Mouse (Mus musculus) liver, postnatal 0 days (tissue): Measurements from ENCODE around the gene Ptms. TPM values are rescaled to one million over a fixed set of nuclear protein-coding genes. Genes with fewer than 3 reads are reported as not detected.

Experiments
- ATAC-seq: fragments of 200-750 bp; cut with Nextera tagmentation; 2 replicates; pipeline ENCODE4 v1.8.0; 2017; ENCODE audit warnings: mild to moderate bottlenecking, moderate library complexity
- DNase-seq: peaks from one replicate; pipeline ENCODE4 v3.0.0-alpha.2; 2016
- H3K27ac ChIP-seq: fragments of 300-500 bp; sonication (generic); 2 replicates; pipeline ENCODE4 v1.5.1; 2014; ENCODE audit warnings: antibody characterized with exemption, moderate library complexity, mild to moderate bottlenecking, low read depth
- H3K27me3 ChIP-seq: fragments of 300-500 bp; sonication (generic); 2 replicates; pipeline ENCODE4 v1.6.1; 2014; ENCODE audit warnings: low read length, control low read depth, mixed read lengths; ENCODE audit not compliant: insufficient read depth
- H3K36me3 ChIP-seq: fragments of 300-500 bp; sonication (generic); replicated peaks from 2 replicates; pipeline ENCODE4 v1.6.1; 2014; ENCODE audit warnings: mild to moderate bottlenecking, control low read depth, low read length, moderate library complexity, mixed read lengths; ENCODE audit not compliant: insufficient read depth
- H3K4me1 ChIP-seq: fragments of 300-500 bp; sonication (generic); 2 replicates; pipeline ENCODE4 v1.6.1; 2014; ENCODE audit warnings: antibody characterized with exemption, mild to moderate bottlenecking, control low read depth; ENCODE audit not compliant: insufficient read depth
- H3K4me2 ChIP-seq: fragments of 300-500 bp; sonication (generic); 2 replicates; pipeline ENCODE4 v1.6.1; 2014; ENCODE audit warnings: low read depth, mild to moderate bottlenecking, low read length, moderate library complexity, mixed read lengths
- H3K4me3 ChIP-seq: fragments of 300-500 bp; sonication (generic); 2 replicates; pipeline ENCODE4 v1.5.1; 2014; ENCODE audit warnings: low read depth, low read length
- H3K9ac ChIP-seq: fragments of 300-500 bp; sonication (generic); replicated peaks from 2 replicates; pipeline ENCODE4 v1.6.1; 2014; ENCODE audit warnings: mild to moderate bottlenecking, moderate library complexity
- H3K9me3 ChIP-seq: fragments of 300-500 bp; sonication (generic); 2 replicates; pipeline ENCODE4 v1.6.1; 2016; ENCODE audit warnings: mild to moderate bottlenecking, control low read depth, low read length, mixed read lengths
- CTCF ChIP-seq: sonication (generic); IDR thresholded peaks from 2 replicates; pipeline ENCODE4 v1.5.1; 2016; ENCODE audit warnings: antibody characterized with exemption, low read depth
- EP300 ChIP-seq: IDR thresholded peaks from 2 replicates; pipeline ENCODE4 v1.6.1; 2016; ENCODE audit warnings: antibody characterized with exemption, low read depth, mild to moderate bottlenecking
- WGBS: fragments of 180-500 bp; shearing (Covaris S2); extraction: QIAGEN DNeasy Blood & Tissue Kit; methylation state at CpG from one replicate; pipeline ENCODE4 v1.1.7; 2014; ENCODE audit not compliant: insufficient replicate concordance; 5-methylcytosine and 5-hydroxymethylcytosine counted together
- polyA plus RNA-seq: library from polyadenylated mRNA; unstranded; fragments of >200 nt; fragmentation: Nextera tagmentation; extraction: Ambion mirVana; gene quantifications from 2 replicates; pipeline ENCODE4 v1.2.1, GENCODE M21; 2015

Gene Ptms
- polyA plus RNA-seq, 1 experiment from 2014 or later, result 116 TPM

DNA sequence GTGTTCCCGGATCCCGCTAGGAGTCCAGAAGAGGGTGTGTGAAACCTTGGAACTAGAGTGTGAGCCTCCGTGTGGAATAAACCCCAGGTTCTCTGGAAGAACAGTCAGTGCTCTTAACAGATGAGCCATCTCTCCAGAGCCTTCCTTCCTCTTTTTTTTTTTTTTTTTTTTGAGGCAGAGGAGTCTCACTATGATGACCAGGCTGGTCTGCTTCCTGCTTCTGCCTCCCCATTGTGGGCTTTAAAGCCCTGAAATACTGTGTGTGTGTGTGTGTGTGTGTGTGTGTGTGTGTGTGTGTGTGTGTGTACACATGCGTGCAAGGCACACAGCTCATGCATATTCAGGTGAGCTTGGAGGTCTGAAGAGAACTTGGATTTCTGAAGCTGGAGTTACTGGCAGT, 1.6 kb upstream of the Ptms start:
- Histone ChIP-seq H3K4me3 (no peak overlapping the region), H3K4me1 (peaks cover 11% of the 10 kb centered on the region), H3K27ac (peak overlapping the region; percentile 34; the same call in 1 of the 2 replicates), H3K36me3 (no peaks in the 10 kb centered on the region), H3K27me3 (peaks cover 23% of the 10 kb centered on the region), H3K9me3 (no peaks in the 10 kb centered on the region), H3K9ac (no peak overlapping the region), H3K4me2 (no peak overlapping the region)
- WGBS, result 28% methylated on average over 4 of the region's 4 CpGs
- TF ChIP-seq EP300 (no peak), CTCF (no peak)
- DNase-seq (no peak), ATAC-seq (no peak)

DNA sequence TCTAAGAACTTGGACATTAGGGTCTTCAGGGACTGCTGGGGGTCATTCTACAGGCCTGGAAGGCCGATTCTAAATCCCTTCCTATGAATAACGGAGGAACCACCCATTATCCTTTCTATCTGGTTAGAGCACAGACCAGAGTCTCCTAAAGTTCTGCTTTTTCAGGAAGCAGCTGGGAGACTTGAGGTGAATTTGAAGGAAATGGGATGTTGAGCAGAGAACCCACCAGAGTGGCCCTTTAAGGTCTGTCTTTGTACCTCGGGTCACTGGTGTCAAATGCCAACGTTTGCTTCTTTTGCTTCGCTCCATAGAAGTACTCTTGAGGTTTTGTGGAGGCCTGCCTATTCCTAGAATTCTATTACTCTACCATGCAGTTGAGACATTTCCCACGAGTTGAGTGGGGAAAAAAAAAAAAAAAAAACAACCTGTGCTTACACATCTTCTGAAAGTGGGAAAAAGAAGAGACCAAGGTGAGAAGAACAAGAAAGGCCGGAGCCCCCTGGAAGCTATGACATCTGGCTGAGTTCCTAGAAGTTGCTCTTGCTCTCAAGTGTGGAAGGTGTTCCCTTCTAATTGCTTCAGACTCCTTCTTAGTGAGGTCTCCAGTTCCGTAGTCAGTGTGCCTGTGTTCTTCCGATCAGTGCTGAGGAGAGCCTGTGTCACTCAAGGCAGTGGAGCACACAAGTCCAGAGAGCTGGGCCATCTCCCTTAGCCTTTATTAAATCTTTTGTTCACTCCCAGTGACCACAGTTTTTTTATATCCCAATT, 599 bp upstream of the Ptms start:
- Histone ChIP-seq H3K27me3 (peaks cover 32% of the 10 kb centered on the region), H3K36me3 (no peaks in the 10 kb centered on the region), H3K4me2 (peak overlapping the region; percentile 58), H3K9me3 (no peaks in the 10 kb centered on the region), H3K9ac (no peak overlapping the region), H3K4me3 (no peak overlapping the region), H3K27ac (peak overlapping the region; percentile 70), H3K4me1 (peaks cover 13% of the 10 kb centered on the region)
- ATAC-seq (no peak), DNase-seq (no peak)
- TF ChIP-seq EP300 (no peak), CTCF (no peak)
- WGBS, result 41% methylated on average over 9 of the region's 9 CpGs

DNA sequence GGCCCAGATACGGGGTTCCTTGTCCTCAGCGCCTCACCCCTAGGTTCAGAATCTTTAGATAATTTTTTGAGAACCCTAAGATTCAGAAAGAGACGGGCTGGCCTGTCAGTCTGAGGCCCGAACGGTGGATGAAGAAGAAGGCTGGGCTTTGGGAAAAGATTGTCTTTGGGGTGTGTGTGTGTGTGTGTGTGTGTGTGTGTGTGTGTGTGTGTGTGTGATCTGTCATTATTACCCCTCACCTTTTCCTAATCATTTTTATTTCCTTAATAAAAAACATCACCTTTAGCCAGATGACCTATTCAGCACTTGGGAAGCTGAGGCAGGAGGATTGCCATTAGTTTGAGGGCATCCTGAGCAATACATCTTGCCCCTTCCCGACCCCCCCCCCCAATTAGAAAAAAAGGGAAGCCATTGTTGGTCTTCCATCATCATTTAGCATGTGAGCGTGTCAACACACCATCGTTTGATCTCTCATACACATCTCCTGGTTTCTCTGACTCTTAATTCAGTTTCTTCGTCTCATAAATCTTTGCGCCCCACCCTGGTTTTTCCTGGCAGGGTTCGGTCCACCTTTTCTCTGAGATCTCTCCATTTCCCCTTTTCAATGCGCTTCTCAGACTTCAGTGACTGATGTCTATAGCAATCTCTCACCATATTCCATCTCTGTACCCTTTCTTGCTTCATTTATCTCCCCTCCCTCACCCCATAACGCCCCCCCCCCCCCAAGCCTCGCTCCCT, 844 bp downstream of the Ptms start:
- Histone ChIP-seq H3K27ac (0 out of 2 replicates have a peak overlapping the region, but pooled peaks have one; percentile 96), H3K9ac (no peak overlapping the region)

DNA sequence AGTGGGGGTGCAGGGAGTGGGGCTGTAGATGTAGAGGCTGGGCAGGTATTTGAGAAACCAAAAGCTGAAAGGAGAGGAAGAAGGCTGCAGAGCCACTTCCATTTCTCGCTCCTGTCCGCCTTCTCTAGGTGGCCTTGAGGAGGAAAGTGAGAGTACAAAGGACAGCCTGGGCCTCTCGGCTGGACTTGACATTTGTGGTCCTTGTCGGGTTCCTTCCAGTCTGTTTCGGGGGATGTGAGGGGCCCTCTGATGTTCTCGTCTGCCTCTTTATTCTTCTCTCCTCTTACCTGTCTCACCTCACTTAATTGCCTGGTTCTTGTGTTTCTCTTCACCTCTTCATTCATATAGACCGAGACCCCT, 1.6 kb downstream of the Ptms start:
- no peak for ATAC-seq
- no peak for DNase-seq
- 23% methylated on average over 7 of the region's 7 CpGs for WGBS
- Histone ChIP-seq H3K27me3 (peaks cover 37% of the 10 kb centered on the region), H3K4me3 (peak overlapping the region; percentile 78), H3K9me3 (no peaks in the 10 kb centered on the region), H3K27ac (peak overlapping the region; percentile 96), H3K4me1 (peaks cover 22% of the 10 kb centered on the region), H3K9ac (peak overlapping the region; percentile 85), H3K36me3 (peaks cover 12% of the 10 kb centered on the region; the same call in 1 of the 2 replicates), H3K4me2 (peak overlapping the region; percentile 77)
- no peak for TF ChIP-seq CTCF

More for the DNA sequence above, 844 bp downstream of the Ptms start:
- ATAC-seq (no peak), DNase-seq (no peak)
- TF ChIP-seq EP300, result no peak
- no peak for TF ChIP-seq CTCF
- peaks cover 20% of the 10 kb centered on the region for H3K4me1 ChIP-seq
- H3K27me3 ChIP-seq, result peaks cover 37% of the 10 kb centered on the region
- H3K4me2 ChIP-seq, result peak overlapping the region; percentile 77
- H3K9me3 ChIP-seq, result no peaks in the 10 kb centered on the region
- peaks cover 7% of the 10 kb centered on the region; the same call in 1 of the 2 replicates for H3K36me3 ChIP-seq
- 23% methylated on average over 13 of the region's 14 CpGs for WGBS
- H3K4me3 ChIP-seq, result peak overlapping the region; percentile 27

DNA sequence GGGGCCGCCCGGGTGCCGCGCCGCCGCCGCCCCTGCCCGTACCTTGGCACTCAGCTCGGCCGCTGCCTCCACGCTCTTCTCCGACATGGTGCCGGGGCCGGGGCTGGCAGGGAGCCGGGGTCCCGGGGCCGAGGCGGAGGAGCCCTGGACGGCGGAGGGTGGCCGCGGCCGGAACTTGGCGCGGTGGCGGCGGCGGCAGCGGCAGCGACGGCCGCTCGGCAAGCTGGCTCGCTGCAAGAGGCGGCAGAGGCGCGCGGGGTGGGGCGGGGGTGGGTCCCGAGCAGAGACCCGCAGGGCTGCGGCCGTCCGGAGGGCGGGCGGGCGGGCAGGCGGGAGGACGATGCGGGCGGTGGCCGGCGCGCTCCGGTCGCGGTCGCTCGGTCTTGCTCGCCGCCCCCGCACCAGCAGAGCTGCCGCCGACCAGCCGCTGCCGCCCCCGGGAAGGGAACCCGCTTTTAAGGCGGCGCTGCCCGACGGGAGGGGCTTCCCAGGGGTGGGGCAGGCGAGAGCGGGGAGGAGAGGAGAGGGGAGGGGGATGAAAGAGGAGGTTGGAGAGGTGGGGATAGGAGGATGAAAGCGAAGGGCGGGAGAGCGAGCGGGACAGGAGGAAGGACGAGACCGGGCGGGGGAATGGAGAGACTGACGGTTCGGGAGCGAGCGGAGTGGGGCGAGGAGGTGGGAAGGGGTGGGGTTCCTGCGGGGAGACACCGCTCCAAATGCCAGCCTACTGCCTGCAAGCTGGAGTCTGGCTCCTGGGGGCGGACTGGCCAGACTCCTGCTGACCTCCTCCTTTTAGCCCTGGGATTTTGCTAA, 2.2 kb downstream of the Ptms start:
- Histone ChIP-seq H3K9me3 (no peaks in the 10 kb centered on the region), H3K9ac (peak overlapping the region; percentile 85), H3K4me2 (peak overlapping the region; percentile 77), H3K36me3 (peaks cover 12% of the 10 kb centered on the region; the same call in 1 of the 2 replicates), H3K4me3 (peak overlapping the region; percentile 78), H3K4me1 (peaks cover 22% of the 10 kb centered on the region), H3K27ac (peak overlapping the region; percentile 96), H3K27me3 (peaks cover 37% of the 10 kb centered on the region)
- TF ChIP-seq EP300, result no peak
- TF ChIP-seq CTCF, result no peak
- DNase-seq (peak; percentile 82), ATAC-seq (peak; percentile 54)
- WGBS, result 2% methylated on average over 28 of the region's 89 CpGs
